Mouse (Mus musculus): ENCODE data around the gene Eps8.

Gene Eps8

DNA sequence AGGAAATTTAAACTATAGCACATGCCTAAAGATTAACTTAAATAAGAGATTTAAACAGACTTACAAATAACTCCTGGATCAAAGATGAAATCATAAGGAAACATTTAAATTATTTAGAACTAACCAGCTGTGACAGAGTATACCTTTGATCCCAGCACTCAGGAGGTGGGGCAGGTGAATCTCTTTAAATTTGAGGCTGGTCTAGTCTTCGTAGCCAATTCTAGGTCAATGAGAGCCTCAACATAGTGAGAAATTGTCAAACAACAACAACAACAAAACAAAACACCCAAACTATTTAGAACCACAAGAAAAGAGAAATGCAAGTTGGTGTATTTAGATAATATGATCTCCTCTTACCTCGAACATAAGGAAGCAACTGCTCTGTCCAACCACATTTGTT is at the start of gene Eps8:
Eps8 (minus strand) TSS at position 101 of the 400 bp plus-strand sequence.
- DNase-seq (ENCODE audit: low spot score in 2 of 2), result no peak

DNA sequence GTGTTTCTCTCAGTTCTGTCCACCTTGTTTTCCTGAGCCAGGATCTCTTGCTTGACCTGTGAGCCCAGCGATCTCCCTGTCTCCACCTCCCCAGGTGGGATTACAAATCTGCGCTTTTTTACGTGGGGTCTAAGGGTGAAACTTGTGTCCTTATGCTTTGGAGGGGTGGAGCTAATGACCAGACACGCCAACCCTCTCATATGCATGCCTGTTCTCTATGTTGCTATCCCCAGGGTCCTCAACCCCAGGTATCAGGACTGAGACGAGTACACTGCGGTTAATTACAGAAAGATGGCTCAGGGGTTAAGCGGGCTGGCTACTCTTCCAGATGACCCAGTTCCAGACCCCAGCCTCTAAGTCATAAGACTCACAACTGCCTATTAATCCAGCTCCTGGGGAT is 48.8 kb upstream of the Eps8 start:
- no peak for DNase-seq (ENCODE audit: low spot score in 2 of 2)

DNA sequence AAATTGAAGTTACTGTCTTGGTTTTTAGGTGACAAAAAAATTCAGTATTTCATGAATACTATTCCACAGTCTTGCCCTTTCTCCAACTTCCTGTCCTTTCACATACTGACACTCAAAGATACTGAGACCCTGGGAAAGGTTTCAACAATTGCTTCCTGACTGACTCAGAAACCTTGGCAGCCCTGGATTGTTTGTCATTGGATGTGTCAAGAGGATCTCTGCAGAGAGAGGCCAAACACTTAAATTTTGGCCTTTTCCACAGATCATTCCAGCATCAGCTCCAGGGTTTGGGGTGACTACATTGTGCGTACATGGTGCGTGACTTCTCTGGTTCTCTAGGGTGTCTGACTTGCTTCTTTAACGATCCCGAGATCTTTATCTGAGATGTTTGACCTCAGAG is 48.2 kb upstream of the Eps8 start:
- DNase-seq (ENCODE audit: low spot score in 2 of 2), result no peak

DNA sequence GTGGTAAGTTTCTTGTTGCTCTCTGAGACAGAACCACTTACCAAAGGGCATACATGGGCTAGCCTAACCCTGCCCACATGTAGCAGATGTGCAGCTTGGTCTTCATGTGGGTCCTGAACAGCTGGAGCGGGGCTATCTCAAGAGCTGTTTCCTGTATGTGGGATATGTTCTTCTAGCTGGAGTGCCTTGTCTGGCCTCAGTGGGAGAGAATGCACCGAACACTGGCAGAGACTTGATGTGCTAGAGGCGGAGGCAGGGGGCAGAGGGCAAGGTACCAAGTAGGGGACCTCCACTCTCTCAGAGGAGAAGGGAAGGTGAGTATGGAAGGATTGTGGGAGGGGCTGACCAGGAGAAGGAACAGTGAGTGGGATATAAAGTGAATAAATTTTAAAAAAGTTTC is 47.5 kb upstream of the Eps8 start:
- DNase-seq (ENCODE audit: low spot score in 2 of 2), result no peak

DNA sequence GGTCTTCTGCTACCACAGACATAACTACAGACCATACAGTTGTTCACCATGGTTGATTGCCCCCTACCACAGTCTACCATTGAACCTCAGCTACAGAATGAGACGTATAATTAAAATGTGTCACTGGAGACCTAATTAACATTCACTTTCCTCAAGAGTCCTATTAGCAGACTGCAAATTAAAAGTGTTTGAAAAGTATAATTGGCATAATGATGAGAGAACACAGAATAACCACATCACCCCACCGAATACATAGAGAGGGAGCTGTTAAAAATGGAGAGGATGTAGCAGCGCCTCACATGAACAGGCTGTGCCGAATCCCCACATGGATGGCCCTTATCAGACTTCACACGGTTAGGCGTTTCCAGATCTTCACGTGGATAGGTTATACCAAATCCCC is 44.8 kb upstream of the Eps8 start:
- no peak for DNase-seq (ENCODE audit: low spot score in 2 of 2)

DNA sequence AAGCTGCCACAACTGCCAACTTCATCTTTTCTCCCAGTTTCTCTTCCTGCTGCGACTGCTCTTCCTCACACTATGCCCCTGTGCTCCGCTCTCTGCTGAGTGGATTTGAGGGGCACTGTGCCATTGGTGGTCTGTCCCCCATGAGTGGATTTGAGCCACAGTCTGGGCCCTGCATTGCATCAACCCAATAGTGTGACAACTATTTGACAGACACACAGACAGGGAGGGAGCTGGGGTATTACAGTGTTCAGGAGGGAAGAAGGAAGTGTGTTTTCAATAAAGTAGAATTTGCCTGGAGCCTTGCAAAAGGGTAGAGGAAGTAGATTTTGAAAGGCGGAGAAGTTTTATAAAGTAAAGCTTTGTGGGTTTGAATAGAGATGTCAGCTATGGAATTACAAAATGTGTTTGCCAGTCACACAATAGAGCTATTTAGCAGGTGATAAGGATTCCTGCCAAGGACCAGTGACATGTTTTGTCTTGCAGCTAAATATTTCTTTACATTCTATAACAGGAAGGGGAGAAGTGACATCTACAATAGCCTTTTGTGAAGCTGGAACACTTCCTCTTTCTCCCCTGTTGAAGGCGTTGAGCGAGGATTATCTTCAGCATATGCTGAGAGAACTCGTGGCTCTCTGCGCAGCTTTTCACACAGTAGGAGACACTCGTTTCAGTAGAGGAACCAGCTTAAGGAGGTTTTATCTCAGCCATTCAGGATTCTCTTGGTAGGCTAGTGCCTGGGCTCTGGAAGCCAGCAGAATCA is 41.9 kb upstream of the Eps8 start:
- DNase-seq (ENCODE audit: low spot score in 2 of 2), result no peak

DNA sequence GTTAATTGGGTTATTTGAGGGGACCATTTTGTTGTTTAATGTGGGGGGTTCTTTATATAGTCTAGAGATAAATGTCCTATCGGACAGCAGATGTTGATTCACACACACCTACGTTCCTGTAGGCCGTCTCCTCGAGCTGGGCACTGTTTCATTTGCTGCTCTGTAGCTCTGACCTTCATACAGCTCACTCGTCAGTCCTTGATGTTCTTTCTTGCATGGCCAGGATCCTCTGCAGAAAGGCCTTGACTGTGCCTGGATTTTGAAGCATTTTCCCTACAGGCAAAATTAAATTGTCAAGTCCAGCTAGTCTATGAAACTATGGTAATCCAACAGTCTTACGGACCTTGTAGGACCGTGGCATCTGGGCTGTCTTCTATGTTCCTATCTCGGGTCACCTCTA is 40.4 kb upstream of the Eps8 start:
- DNase-seq (ENCODE audit: low spot score in 2 of 2), result no peak

DNA sequence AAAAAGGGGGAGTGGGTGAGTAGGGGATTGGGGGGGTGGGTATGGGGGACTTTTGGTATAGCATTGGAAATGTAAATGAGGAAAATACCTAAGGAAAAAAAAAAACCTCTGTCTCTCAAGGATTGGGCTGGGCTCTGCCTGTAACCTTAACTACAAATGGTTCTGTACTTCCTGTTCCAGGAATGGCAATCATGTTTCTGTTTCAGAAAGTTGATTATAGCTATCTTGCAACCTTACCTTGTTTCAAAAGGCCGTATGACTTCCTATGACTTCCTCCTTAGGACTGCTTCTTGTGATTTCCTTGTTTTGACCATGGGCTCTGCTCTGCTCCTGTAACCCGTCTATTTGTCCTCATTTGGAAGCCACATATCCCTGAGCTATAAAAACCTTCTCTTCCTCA is 39.6 kb upstream of the Eps8 start:
- no peak for DNase-seq (ENCODE audit: low spot score in 2 of 2)

DNA sequence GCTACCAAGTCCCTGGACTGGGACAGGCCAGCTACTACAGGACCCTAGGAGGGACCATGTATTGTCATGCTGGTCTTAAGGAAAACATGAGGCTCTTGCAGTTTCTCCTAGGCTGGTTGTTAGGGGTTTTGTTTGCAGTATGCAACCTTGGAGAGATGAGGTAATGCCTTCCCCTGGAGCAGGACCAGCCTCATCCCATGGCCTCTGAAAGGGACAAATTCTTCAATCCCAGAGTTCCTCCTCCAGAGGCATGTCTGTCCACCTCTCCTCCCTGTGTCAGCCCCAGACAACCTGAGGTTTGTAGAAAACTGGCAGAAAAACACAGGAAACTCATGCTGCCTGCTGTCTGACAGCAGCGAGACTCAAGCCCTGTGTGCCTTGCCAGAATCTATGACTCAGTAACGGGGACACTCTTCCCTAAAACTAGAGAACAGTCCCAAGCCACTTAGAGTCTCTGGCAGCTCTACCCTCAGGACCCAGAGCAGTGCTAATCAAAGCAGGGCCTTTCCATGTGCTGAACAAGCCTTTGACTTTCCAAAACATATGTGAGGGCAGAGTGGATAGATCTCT is 36.0 kb upstream of the Eps8 start:
- no peak for DNase-seq (ENCODE audit: low spot score in 2 of 2)

DNA sequence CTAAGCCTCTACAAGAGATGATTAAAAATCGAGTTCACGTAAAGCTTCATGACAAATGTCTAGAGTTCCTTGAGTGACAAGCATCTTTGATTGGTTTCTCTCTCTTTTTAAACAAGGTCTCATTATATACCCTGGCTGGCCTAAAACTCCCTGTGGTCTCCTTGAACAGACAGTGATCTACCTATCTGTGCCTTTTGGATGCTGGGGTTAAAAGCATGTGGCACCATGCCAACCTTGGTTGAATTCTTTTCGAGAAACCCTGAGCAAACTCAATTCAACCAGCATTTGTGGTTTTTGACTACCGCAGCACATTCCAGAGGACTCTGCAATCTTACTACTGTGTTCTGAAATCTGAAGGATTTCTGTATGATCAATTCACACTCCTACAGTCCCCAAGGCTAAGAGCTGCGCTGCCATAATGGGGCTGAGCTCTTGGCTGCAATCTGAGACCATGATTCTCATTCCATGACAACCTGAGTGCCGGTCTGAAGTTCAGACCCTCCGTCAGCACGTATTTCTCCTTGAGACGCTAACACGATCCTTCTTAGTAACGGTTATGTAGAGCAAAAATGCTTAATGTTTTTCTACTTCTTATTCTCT is 33.9 kb upstream of the Eps8 start:
- DNase-seq (ENCODE audit: low spot score in 2 of 2), result no peak

DNA sequence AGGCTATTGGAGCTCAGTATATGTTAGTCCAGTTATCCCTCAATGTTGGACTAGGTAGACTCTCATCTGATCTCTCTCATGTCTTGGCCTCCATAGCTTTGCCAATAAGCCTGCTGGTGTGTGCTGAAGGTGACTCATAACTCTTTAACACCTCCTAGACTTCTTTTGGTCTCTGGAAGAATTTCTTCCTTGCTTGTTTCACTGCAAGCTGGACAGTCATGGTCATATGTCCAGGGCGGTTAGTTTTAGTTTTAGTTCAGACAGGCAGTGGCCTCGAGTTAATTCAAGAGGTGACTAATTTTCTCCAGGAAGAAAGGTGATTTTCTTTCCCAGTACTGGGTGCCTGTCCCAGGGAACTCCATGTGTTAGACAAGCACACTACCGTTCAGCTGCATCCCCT is 33.4 kb upstream of the Eps8 start:
- no peak for DNase-seq (ENCODE audit: low spot score in 2 of 2)

DNA sequence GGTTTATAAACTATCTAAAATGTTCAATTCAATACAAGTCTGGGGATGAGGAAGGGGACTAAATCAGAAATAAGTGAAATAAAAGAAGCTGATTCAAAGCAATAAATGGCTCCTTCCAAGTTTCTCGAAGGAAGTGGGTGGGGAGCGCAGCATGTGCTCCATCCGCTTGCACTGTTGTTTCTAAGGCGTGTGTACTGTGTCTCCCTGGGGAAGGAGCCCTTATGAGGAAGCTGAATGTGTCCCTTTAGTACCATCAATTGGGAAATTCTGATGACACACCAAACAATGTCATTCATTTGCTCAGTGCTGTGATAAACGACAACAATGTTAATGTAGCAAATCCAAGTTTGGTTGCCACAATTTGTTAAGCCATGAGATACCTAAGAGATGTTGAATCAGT is 33.0 kb upstream of the Eps8 start:
- DNase-seq (ENCODE audit: low spot score in 2 of 2), result no peak

DNA sequence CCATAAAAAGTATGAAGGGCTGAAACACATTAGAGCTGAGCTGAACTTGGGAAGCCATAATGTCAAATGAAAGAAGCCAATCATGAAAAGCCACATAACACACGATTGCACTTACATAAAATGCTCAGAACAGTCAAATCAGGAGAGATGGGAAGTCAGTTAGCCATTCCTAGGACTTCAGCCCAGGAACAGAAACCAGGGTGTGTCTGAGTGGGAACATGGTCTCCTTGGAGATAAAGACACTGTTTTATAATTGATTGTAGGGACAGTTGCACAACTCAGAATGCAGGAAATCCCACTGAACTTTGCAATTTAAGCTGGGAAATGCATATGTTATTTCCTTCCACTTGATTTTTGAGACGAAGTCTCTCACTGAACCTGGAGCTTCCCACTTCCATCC is 28.0 kb upstream of the Eps8 start:
- DNase-seq (ENCODE audit: low spot score in 2 of 2), result no peak

DNA sequence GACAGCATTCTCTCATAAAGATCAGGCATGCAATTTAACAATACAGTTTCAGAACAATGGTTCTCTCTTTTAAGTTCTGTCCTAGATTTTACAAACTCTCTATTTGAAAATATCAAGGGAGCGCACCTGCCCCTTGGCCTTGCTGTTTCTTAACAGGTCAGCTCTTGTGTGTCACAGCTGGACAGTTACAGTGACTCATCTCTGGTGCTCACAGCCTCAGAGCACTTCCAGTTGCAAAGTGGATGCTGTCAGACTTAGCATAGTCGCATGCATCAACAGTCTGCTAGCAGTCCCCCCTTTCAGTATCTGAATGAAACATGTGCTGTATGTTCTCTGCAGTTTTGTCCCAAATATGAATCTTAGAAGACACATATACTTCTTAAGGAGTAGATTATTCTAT is 26.3 kb upstream of the Eps8 start:
- no peak for DNase-seq (ENCODE audit: low spot score in 2 of 2)

DNA sequence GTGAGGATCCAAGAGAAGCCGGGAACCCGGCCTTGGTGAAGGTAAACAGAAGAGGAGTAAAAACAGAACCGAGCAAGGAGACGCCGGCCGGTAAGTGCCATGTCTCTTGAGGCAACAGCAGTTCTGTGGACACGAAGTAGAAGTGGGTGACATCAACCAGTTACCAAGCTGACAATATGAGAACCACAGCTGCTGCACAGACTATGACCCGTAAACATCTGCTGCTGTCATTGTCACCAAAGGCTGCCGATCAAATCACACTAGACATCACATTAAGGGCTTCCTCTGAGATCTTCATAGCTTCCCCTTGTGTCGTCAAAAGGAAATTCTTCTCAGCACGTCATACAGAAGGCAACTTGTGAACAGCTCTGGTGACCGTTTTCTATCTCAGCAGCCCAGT is 21.9 kb upstream of the Eps8 start:
- DNase-seq (ENCODE audit: low spot score in 2 of 2), result no peak

DNA sequence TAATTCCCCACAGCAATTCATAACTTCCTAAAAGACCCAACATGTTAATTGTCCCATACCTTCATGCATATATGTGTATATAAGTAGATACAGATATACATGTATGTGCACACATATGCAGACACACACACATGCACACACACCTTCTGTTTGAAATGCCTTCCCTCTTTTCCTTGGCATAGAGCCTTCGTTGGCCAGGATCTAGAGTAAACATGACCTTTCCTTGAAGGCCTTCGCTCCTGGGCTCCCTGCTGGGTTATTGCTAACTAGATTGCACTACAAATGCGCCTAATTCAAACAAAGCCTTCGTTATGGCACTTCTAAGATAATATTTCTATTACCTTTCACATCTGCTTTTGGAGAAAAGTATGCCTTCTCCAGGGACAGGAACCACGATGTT is 20.9 kb upstream of the Eps8 start:
- no peak for DNase-seq (ENCODE audit: low spot score in 2 of 2)

DNA sequence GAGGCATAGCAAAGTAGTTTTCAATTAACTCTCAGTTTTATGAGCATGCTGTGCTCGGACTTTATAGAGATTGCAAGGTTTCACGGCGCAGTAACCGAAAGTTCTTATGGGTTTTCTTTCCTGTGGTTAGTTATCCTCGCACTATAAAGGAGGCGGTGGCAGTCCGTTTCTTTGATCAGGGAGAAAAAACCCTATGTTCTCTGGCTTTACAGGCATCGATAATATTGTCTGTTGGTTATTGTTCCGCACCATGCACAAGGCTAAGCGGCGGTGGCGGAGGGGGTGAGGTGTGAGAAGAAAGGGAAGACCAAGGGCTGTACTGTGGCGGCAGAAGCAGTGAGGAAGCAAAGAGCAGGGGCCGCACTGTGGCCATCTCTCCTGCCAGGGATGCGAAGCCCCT is 18.6 kb upstream of the Eps8 start:
- DNase-seq (ENCODE audit: low spot score in 2 of 2), result no peak

DNA sequence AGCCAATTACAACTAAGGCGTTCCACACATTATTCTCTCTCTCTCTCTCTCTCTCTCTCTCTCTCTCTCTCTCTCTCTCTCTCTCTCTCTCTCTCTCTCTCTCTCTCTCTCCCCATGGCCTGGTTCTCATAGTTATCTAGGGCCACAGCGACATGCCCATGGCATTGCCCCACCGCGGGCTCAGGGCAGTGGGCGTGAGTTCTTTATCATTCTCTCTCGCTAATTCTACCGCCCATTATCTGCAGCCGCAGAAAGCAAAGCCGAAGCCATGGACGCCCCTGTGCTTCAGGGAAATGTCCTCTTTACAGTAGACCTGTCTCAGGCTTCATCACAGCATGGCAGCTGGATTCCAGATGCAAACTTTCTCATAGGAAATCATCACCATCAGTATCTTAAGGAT is 16.9 kb upstream of the Eps8 start:
- DNase-seq (ENCODE audit: low spot score in 2 of 2), result no peak

DNA sequence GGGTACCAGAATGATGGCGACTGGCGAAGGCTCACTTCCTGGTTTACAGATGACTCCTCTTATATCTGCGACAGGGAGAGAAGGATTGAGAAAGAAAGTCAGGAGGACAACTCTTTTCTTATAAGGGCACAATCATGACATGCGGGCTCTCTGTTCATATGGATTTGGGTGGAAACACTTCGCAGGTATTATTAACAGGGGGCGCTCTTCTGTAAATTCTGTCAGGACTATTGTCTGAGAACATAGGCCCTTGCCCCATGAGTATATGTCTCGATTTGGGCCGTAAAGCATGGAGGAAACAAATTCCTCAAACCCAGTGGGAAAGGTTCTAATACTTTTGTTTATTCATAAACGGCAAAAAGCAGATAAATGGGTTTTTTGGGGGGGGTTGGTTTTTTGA is 16.1 kb upstream of the Eps8 start:
- no peak for DNase-seq (ENCODE audit: low spot score in 2 of 2)

DNA sequence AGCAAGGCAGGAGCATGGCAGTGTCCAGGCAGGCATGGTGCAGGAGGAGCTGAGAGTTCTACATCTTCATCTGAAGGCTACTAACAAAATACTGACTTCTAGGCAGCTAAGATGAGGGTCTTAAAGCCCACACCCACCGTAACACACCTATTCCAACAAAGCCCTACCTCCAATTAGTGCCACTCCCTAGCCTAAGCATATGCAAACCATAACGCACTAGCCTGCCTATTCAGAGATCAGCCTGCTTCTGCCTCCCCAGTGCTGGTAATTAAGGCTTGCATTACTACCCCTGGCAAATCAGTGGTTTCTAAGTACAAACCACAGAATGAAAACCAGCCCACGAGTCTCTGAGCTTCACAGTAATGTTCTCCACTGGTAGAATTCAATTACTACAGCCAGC is 15.2 kb upstream of the Eps8 start:
- no peak for DNase-seq (ENCODE audit: low spot score in 2 of 2)

DNA sequence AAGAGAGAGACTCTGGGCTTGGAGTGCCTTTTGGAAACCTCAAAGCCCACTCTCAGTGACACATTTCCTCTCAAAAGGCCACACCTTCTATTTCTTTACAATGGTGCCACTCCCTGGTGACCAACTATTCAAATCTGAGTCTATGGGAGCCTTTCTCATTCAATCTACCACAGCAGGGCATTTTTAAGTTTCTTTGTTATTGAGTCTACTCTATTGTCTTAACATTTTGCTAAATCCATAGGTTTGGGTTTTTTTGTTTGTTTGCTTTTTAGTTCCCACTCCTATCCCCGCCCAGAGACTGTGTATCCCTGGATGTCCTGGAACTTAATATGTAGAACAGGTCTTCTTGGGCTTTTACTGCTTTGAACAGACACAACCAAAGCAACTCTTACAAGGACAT is 14.8 kb upstream of the Eps8 start:
- no peak for DNase-seq (ENCODE audit: low spot score in 2 of 2)

DNA sequence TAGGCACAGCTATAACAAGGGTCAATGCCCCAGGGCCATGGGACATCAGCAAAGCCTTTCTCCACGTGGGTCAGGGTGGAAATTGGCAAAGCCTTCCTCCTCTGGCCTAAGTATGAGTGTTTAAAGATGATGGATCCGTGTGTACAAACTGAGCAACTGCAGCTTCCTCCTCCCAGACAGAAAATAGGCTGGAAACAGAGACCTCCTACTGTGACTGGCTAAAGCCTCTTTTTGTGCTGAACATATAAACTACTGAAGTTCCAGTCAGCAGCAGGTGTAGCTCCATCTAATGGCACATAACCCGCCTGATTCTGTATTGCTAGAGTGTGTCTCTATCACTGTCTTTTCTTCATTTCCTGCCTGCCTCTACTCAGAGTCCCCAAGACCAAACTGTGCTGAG is 13.7 kb upstream of the Eps8 start:
- no peak for DNase-seq (ENCODE audit: low spot score in 2 of 2)

DNA sequence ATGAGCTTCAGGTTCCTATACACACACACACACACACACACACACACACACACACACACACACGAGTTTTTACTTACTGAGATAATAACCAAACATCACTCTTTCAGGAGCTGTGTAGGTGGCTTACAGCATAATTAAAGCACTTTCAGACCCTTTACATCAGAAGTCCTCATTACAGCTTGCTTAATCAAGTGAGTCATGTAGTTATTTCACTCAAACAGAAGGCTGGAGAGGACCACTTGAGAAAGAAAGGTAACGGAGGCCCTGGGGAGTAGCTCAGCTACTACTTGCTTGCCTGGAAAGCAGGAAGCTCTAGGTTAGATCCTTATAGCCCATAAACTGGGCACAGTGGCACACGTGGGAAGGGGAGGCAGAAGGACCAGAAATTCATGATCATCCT is 13.0 kb upstream of the Eps8 start:
- no peak for DNase-seq (ENCODE audit: low spot score in 2 of 2)

DNA sequence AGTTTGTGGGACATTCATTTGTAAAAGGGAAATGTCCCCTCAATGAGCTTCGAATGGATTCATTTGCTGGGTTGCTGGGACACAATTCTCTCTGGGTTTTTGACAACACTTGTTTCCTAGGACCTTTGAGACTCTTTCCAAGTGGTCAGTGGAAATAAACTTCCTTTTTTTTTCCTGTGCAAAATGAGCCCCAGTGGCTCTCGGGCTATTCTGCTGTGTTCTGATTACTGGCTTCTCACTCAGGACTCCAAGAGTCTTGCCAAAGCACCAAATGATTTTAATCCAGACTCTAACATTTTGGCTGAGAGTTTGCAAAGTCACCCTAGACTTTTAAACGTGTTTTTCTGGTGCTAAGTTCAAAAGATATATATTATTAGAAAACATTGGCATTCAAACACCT is 10.3 kb upstream of the Eps8 start:
- DNase-seq (ENCODE audit: low spot score in 2 of 2), result no peak
